Mouse (Mus musculus): ENCODE measurements around the gene Cyp2d22.

Gene Cyp2d22

GRCm38 (mm10) chr15:82345820-82346470 lies 34.1 kb downstream of the Cyp2d22 start:
- peak; percentile 99 for DNase-seq

GRCm38 (mm10) chr15:82344971-82345370 lies 35.1 kb downstream of the Cyp2d22 start:
- DNase-seq: no peak

GRCm38 (mm10) chr15:82343368-82344287 lies 36.4 kb downstream of the Cyp2d22 start:
- no peak for DNase-seq

- no peak for DNase-seq
Measured at GRCm38 (mm10) chr15:82342543-82342935, 37.5 kb downstream of the Cyp2d22 start.

- no peak for DNase-seq
Measured at GRCm38 (mm10) chr15:82341675-82342542, 38.2 kb downstream of the Cyp2d22 start.

GRCm38 (mm10) chr15:82341036-82341501 lies 39.0 kb downstream of the Cyp2d22 start:
- DNase-seq: peak; percentile 57

- DNase-seq: no peak
Measured at GRCm38 (mm10) chr15:82340414-82341035, 39.5 kb downstream of the Cyp2d22 start.

GRCm38 (mm10) chr15:82339634-82340254 lies 40.3 kb downstream of the Cyp2d22 start:
- DNase-seq: no peak

GRCm38 (mm10) chr15:82339150-82339549 lies 40.9 kb downstream of the Cyp2d22 start:
- no peak for DNase-seq

- DNase-seq: peak; percentile 98
Measured at GRCm38 (mm10) chr15:82338593-82339112, 41.4 kb downstream of the Cyp2d22 start, which contains the start of the genes Naga, Pheta2 and Smdt1. Naga (minus strand) TSS chr15:82338925. Pheta2 (plus strand) TSS chr15:82338942. Smdt1 (plus strand) TSS chr15:82338959.

GRCm38 (mm10) chr15:82337875-82338274 lies 42.2 kb downstream of the Cyp2d22 start:
- no peak for DNase-seq

- no peak for DNase-seq
Measured at GRCm38 (mm10) chr15:82336629-82337028, 43.4 kb downstream of the Cyp2d22 start.

GRCm38 (mm10) chr15:82335194-82335593 lies 44.9 kb downstream of the Cyp2d22 start:
- no peak for DNase-seq

GRCm38 (mm10) chr15:82325382-82325781 lies 54.7 kb downstream of the Cyp2d22 start:
- DNase-seq: no peak

GRCm38 (mm10) chr15:82322195-82322594 lies 57.9 kb downstream of the Cyp2d22 start:
- no peak for DNase-seq

Data from retina, postnatal 1 day (tissue).